Mouse (Mus musculus): ENCODE results near the gene Zfp987.
A peak's percentile ranks its signal among the peaks of the same experiment; 100 is the strongest.

Zfp987 gene

DNA sequence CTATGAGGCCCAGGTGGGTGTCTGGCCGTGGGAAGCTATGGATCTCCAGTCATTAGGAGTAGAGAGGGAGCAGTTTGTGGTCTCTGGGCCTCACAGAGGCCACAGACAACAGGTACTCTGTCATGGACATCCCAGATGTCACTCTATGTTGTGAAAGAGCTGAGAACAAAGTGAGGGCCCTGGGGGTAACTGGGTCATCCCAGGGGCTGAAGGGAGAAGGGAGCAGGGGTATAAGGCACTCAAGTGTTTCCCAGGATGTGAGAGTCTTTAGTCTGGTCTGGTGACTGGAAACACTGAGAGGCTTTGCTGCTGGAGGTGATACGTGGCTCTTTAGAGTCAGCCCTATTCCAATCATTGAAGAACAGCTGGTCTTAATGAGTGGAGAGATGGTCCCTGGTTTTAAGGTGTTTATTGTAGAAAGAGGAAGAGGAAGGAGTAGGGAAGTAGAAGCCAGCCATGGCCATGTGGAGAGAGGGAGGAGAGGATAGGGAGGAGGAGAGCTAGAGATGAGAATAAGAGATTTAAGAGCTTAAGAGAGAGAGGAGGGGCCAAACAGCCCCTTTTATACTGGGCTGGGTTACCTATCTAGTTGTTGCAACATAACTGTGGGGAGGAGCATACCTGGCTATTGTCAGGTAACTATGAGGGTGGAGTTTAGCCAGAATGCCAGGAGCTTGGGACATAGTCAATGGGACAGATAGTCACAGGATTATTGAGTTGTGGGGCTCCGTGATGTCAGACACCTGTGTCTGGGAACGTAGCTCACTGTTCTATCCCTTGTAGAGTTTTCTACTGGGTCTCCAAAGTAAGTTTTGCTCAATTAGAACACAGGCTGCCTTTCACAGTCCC, 76.5 kb downstream of the Zfp987 start:
- peak in 1 of 2 experiments; percentile 19 for DNase-seq (ENCODE audit: low spot score in 2 of 2)
